Mouse (Mus musculus): ENCODE data around the gene Phc2.
"Not testable (repeated sequence)": the region's sequence is repeated elsewhere in the genome, so short reads cannot be mapped to it uniquely, and the experiment has no call there.

Phc2 gene

GRCm38 (mm10) chr4:128654505-128655381, at the start of gene Phc2:
TSS of gene Phc2 (plus strand) at chr4:128654702.
- peak; percentile 96 for DNase-seq

DNA sequence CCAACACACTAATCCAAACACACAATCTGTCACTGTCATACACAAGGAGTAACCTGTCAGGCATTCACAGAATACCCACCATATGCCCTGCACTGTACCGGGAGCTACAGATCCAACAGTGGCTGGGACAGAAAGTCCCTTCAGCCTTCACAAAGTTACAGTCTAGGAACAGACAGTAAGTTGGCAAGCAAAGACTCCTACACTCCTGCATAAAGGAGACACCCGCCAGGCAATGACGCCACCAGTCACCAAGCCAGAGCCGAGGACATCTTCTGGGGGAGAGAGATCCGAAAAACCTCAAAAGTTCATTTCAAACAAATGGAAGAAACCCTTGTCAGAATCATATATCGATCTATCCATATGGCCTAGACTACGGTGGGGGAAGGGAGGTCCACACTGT, 47.9 kb upstream of the Phc2 start:
- no peak for DNase-seq

DNA sequence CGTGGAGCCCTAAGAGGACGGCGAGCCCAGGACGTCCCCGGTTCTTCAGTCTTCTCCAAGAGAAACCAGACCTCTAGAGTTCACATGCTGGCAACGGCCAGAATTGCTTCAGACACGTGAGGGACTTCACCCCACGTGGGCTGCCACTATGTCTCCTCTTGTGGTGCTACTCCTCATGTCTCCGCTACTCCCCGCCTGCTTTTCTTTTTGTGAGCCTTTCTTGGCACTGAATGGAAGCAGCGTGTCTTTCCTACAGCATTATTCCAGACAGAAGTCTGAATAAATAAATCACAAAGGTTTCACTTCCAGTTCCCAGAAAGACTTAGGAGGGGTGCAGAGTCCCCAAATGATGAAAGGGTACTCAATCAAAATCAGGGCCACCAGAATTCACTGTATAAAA, 46.8 kb upstream of the Phc2 start:
- DNase-seq: no peak

DNA sequence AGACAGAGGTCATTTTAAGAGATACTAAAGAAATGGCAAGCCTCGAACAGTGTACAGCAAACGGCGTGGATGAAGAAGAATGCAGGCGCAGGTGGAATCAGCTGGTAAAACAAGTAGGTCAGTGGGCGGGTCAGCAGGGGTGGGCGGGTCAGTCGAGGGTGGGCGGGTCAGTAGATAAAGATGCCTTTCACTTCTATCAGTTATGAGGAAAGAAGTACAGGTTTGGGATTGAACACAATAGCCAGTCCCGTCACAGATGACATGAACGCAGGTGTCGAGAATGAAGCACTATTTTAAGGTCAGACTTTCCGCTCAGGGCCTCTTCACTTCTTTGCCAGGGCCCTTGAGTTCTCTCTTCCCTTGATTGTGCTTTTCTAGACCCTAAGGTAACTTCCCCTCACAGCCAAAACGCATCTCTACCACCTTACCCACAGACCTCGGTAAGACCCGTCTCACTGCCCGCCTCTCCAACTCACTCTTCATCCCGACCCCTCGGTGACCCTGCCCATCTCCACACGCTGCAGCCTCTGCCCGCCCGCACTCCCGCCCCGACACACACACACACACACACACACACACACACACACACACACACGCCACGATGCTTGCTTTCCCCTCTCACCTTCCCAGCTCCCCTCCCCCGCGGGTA, 45.1 kb upstream of the Phc2 start:
- DNase-seq: no peak

GRCm38 (mm10) chr4:128609925-128610402, 44.5 kb upstream of the Phc2 start, which contains the start of gene Zscan20:
TSS of gene Zscan20 (minus strand) at chr4:128610098.
- DNase-seq: peak; percentile 94

DNA sequence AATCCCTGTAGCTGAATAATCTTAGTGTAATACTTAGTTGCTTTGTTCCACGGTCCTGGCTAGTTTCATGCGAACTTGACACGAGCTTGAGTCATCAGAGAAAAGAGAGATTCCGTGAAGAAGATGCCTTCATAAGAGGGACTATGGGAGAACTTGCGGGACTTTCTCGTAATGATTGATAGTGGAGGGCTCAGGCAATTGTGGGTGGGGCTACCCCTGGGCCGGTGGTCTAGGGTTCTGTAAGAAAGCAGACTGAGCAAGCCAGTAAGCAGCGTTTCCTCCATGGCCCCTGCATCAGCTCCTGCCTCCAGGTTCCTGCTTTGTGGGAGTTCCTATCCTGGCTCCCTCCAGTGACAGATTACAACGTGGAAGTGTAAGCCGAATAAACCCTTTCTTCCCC, 43.8 kb upstream of the Phc2 start:
- no peak for DNase-seq

DNA sequence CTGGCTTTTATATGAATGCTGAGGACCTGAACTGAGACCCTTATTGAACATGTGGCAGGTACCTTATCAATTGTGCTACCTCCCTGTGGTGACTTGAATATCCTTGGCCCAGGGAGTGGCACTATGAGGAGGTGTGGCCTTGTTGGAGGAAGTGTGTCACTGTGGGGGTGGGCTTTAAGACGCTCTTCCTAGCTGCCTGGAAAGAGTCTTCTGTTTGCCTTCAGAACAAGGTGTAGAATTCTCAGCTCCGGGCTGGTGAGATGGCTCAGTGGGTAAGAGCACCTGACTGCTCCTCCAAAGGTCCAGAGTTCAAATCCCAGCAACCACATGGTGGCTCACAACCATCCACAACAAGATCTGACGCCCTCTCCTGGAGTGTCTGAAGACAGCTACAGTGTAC, 42.8 kb upstream of the Phc2 start:
- not testable (repeated sequence) for DNase-seq

GRCm38 (mm10) chr4:128613326-128613725, 41.2 kb upstream of the Phc2 start:
- peak; percentile 53 for DNase-seq

DNA sequence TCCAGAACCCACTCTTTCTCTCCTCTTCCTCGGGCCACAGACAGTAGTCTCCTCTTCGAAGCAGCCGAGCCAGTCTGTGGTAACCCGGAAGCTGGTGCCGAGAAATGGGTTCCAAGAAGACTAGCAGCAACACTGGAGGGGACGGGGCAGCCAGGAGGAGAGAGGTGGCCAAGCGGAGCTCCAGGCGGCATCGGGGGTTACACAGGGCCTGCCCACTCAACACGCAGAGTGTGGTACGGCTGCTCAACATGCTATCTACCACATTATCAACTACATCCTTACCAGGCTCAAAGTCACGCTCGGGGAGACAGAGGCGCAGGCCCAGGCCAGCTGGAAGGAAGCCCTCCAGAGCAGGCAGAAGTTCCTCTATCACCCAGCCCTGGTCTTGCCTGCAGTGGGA, 38.7 kb upstream of the Phc2 start:
- peak; percentile 50 for DNase-seq

DNA sequence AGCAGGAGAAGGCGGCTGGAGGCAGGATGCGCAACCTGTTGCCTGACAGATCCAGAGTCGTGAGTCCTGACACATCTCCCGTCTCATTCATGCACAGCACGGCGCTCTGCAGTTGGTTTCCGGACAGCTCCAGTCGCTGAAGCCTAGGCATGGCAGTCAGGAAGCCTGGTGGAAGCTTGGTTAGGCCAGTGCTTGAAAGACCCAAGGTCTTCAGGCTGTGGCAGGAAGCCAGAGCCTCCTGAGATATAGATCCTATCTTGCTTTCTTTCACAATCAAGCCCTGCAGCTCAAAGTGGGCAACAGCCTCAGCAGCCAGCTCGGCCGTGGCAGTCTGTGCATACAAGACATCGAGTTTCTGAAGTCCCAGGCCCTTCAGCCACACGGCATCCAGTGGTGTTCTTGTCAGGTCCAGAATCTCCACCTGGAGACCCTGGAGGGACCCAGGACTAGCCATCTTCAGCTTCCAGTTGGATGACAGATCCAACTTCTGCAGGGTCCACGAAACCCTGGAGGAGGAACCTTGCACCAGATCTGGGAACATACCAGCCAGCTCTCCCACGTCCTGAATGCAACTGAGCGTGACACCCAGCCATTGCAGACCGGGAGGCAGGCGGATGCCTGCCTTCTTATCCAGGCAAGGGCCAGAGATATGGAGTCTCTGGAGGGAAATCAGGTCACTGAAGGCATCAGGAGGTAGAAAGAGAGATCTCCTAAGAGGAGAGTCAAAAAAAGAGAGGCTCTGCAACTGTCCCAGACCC, 37.0 kb upstream of the Phc2 start:
- peak; percentile 55 for DNase-seq

DNA sequence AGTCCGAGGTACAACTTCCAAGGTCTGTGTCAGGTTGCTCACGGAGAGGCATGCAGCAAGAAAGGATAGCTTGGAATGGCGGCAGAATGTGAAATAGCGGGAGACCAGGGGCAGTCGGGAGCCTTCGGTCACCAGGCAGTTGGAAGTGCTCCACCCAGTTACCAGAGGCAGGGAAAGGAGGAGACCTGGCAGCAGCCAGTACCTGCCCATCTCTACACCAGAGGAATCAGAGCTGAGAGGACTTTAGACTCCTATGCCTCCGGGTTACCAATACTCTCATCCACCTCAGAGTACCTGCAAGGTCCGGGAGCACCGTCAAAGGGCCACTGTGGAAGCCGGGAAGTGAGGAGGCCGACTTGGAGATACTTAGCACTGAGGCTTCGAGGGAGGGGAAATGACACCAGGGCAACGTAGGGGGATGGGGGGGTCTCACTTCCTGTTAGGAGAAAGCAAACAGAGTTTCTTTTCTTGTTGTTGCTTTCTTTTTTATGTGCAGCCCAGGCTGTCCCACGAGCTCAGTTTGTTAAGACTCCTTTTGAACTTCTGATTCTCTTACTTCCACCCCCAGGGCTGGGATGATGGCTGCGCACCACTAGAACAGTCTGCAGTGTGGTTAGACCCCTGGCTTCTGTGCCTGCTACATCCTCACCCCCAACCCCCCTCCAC, 36.1 kb upstream of the Phc2 start, which contains the start of gene Tlr12:
Gene Tlr12, minus strand, starts transcription at position 374 of the 666 bp plus-strand sequence.
- peak; percentile 78 for DNase-seq

DNA sequence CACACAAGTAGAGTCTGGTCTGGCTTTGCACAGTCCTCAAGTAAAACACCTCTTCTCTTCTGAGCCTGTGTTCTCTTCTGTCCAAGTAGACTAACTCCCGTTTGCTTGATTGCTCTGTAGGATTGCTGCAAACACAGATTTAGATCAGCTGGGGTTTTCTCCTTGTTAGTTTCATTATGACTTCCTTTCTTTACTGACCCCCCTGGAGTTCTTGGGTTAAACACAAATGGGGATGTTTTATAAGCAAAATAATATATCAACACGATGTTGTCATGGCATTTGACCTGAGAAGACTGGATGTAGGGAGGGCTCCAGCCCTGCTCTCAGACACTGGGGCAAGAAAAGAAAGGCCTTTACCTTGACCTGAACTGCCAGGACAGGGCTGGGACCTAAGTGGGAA, 35.5 kb upstream of the Phc2 start:
- no peak for DNase-seq

DNA sequence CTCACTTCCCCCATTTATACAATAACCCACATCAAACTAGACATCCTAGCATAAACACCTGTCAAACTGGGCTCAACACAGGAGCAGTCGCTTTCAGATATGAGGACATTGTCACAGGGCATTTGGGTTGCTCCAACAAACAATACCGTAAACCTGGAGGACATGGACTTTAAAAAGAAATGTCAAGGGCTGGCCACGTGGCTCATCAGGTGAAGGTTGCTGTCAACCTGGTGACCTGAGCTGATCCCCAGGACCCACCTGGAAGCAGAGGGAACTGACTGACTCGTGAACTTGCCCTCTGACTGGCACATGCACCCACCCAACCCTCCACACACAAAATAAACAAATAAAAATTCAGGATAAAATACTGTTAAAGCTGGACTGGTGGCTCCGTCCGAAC, 33.9 kb upstream of the Phc2 start:
- DNase-seq: no peak

- no peak for DNase-seq
Observed at GRCm38 (mm10) chr4:128621109-128621508, 33.4 kb upstream of the Phc2 start.

GRCm38 (mm10) chr4:128635451-128635850, 19.1 kb upstream of the Phc2 start:
- no peak for DNase-seq

DNA sequence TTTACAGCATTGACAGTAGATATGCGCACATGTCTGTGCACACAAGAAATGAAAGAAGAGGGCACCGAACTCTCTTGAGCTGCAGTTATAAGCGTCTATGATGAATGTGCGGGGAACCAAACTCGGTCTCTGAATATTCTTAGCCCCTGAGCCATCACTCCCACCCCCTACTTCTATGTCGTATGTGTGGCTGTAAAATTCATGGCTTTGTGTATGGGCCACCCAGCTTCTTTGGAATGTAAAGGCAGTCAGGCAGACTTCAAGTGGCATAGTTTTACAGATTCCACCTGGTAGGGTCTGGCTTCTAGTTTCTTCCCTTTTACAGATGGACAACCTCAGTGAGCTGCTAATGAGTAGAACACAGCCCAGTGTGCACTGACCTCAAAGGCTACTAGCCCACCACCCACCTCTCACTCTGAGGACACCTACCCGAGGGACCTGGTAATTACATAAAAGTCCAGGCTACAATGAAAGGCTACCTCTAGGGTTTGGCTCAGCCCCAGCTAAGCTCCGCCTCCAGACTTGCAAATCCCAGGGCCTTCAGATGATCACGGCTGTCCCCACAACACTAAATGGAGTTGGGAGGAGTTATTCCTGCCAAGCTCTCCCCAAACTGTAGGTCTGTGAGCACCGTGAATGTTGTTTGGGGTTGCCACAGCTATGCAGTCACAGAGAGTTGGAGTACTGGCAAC, 18.5 kb upstream of the Phc2 start:
- DNase-seq: no peak

- DNase-seq: no peak
Observed at GRCm38 (mm10) chr4:128637250-128637649, 17.3 kb upstream of the Phc2 start.

DNA sequence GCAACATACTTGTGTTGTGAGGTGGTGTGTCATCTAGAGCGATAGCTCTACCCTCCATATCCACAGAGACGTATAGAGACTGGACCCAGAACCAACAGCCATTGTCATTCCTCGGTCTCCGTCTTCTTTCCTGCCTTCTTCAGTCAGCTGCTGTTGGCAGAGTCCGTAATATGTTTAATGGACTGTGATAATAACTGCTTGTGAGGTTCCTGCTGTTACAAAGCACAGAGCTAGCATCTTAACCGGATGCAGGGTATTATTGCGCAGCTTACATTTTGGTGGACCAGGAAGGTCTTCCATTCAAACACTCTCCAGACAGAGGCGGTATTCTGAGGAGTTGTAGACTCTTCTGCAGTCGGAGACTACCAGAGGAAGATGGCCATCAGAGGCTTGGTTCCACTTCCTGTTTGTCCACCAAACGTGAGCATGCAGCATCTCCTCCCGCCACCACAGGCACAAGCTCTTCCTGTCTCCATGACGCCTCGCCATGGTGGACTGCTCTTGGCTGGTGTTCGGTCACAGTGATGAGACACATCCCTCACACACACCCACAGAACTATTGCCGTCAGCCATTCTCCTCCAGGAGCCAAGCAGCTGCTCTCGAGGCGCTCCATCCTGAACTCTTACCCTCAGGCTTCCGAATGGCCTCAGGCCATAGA, 16.1 kb upstream of the Phc2 start:
- DNase-seq: no peak

GRCm38 (mm10) chr4:128641766-128642717, 12.5 kb upstream of the Phc2 start:
- no peak for DNase-seq

DNA sequence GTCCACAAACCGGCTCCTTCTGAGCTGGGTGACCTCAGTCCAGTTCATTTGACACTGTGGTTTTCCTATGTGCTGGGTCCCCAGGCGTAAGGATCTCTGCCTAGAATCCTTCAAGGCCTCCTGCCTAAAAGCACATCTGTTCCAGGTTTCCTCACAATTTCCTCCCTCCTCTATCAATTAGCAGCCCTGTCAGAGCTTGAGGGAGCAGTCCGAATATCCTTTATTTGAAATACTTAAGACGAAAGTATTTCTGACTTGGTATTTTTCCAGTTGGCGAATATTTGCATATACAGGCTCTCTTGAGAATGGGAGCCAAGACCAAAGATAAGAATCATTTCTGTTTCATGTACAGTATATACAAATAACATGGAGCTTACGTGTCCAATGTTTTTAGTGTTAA, 8.6 kb upstream of the Phc2 start:
- no peak for DNase-seq

Data from thymus, postnatal 25 days (tissue).